21 mouse cellular contexts compared by ENCODE assay signal in genomic region chr16:5836744-5837143, GRCm38 (mm10). TPM values are rescaled to one million over a fixed set of nuclear protein-coding genes. Genes with fewer than 3 reads are reported as not detected.
DNase-seq lines count a peak whose midpoint lies in the region; ATAC-seq and TF ChIP-seq lines count a peak whose summit lies in the region.
"Had no signal": no experiment of that assay in that cellular context is flagged by ENCODE, and none has a peak within 500 bp of the region (broad histone marks: within the 10 kb centered on the region; RNA-seq: fewer than 3 reads in every experiment).

No protein-coding gene starts in this region.

- ATAC-seq in forebrain, embryonic 16.5 days: peak; percentile 43; the same call in 1 of the 2 replicates
- ATAC-seq in forebrain, embryonic 14.5 days: no peak

- no peak for TF ChIP-seq CTCF in brain, embryonic 14.5 days (IDR thresholded peaks at IDR 0.05; ENCODE audit: borderline replicate concordance, extremely low read depth, insufficient read depth, insufficient read length)

- DNase-seq in forebrain, embryonic 14.5 days (ENCODE audit: low spot score): no peak
- DNase-seq in heart, adult 11 months: peak; percentile 28
- no peak for DNase-seq in heart, postnatal 4 days
- peak; percentile 6 for DNase-seq in brain, adult 2 months (ENCODE audit: low read depth, low spot score)
- DNase-seq in brain, embryonic 14.5 days (ENCODE audit: low read depth): peak; percentile 35
- DNase-seq in adrenal gland, postnatal 14 days: no peak
- DNase-seq: adrenal gland, adult 2 months; adrenal gland, postnatal 10 days; cerebellum, adult 11 months; cerebellum, adult 18-20 months; cerebellum, adult 8-10 months; cerebellum, adult 9-11 months; cerebellum, postnatal 14 days; cerebellum, postnatal 36 days; embryo, embryonic 11 days had no signal

- no peak for TF ChIP-seq POLR2A in brain, embryonic 14.5 days (IDR thresholded peaks at IDR 0.05; ENCODE audit: borderline replicate concordance, extremely low read depth, insufficient read depth, insufficient read length, poor library complexity, severe bottlenecking)

- no peaks in the 10 kb centered on the region for H3K9me3 ChIP-seq in forebrain, embryonic 16.5 days (ENCODE audit: control insufficient read depth, low read length)
- no peaks in the 10 kb centered on the region for H3K9me3 ChIP-seq in forebrain, embryonic 14.5 days (replicated peaks; ENCODE audit: control insufficient read depth, low read length)
- H3K9me3 ChIP-seq: embryonic facial prominence, embryonic 13.5 days; embryonic facial prominence, embryonic 15.5 days had no signal

- H3K9ac ChIP-seq in forebrain, embryonic 16.5 days (replicated peaks; ENCODE audit: low read depth, low read length): no peak overlapping the region
- no peak overlapping the region for H3K9ac ChIP-seq in forebrain, embryonic 14.5 days (ENCODE audit: low read length)
- H3K9ac ChIP-seq: embryonic facial prominence, embryonic 13.5 days; embryonic facial prominence, embryonic 15.5 days had no signal

- H3K4me1 ChIP-seq in forebrain, embryonic 16.5 days (replicated peaks; ENCODE audit: control insufficient read depth, insufficient read depth, low read length): no peaks in the 10 kb centered on the region
- H3K4me1 ChIP-seq in forebrain, embryonic 14.5 days (ENCODE audit: control insufficient read depth, insufficient read depth, low read length): no peaks in the 10 kb centered on the region
- H3K4me1 ChIP-seq: embryonic facial prominence, embryonic 13.5 days; embryonic facial prominence, embryonic 15.5 days had no signal

- no peaks in the 10 kb centered on the region for H3K27me3 ChIP-seq in forebrain, embryonic 16.5 days (replicated peaks; ENCODE audit: control insufficient read depth, insufficient read depth, low read length)
- no peaks in the 10 kb centered on the region for H3K27me3 ChIP-seq in forebrain, embryonic 14.5 days (replicated peaks; ENCODE audit: control insufficient read depth, insufficient read depth, low read length)
- H3K27me3 ChIP-seq: embryonic facial prominence, embryonic 13.5 days; embryonic facial prominence, embryonic 15.5 days had no signal

- no peaks in the 10 kb centered on the region for H3K36me3 ChIP-seq in forebrain, embryonic 16.5 days (ENCODE audit: control insufficient read depth, insufficient read depth)
- no peaks in the 10 kb centered on the region for H3K36me3 ChIP-seq in forebrain, embryonic 14.5 days (ENCODE audit: control insufficient read depth, insufficient read depth, low read length)
- H3K36me3 ChIP-seq: embryonic facial prominence, embryonic 13.5 days; embryonic facial prominence, embryonic 15.5 days had no signal

- peak overlapping the region; percentile 46 for H3K27ac ChIP-seq in forebrain, embryonic 16.5 days (ENCODE audit: low read length)
- no peak overlapping the region for H3K27ac ChIP-seq in forebrain, embryonic 14.5 days (ENCODE audit: low read depth, low read length)
- H3K27ac ChIP-seq: embryonic facial prominence, embryonic 13.5 days; embryonic facial prominence, embryonic 15.5 days had no signal

- H3K4me2 ChIP-seq in forebrain, embryonic 16.5 days (ENCODE audit: low read length): no peak overlapping the region
- no peak overlapping the region for H3K4me2 ChIP-seq in forebrain, embryonic 14.5 days (ENCODE audit: low read length)
- H3K4me2 ChIP-seq: embryonic facial prominence, embryonic 13.5 days; embryonic facial prominence, embryonic 15.5 days had no signal

- no peak overlapping the region for H3K4me3 ChIP-seq in forebrain, embryonic 16.5 days (replicated peaks; ENCODE audit: low read length)
- H3K4me3 ChIP-seq in forebrain, embryonic 14.5 days (ENCODE audit: low read depth, low read length): no peak overlapping the region
- H3K4me3 ChIP-seq: embryonic facial prominence, embryonic 13.5 days; embryonic facial prominence, embryonic 15.5 days; erythroblast, embryonic 14.5 days had no signal

- 77% methylated on average over 2 of the region's 2 CpGs for WGBS in forebrain, embryonic 16.5 days
- 76% methylated on average over 2 of the region's 2 CpGs for WGBS in forebrain, embryonic 14.5 days

RNA-seq across cellular contexts. Expression of gene Rbfox1, which starts 48.4 kb away (rescaled TPM):
- 210 and 216 TPM in 2 replicates for polyA plus RNA-seq in forebrain, embryonic 16.5 days (2015; fragmentation: Nextera tagmentation; extraction: Ambion mirVana)
- 75.8 and 118 TPM in 2 replicates for polyA plus RNA-seq in forebrain, embryonic 14.5 days (2014; fragmentation: Nextera tagmentation; extraction: Ambion mirVana)
- total RNA-seq in heart, postnatal 4 days (2021): 10 to 100 TPM; 22.3 to 24.5 TPM
- 60.3 and 98.9 TPM in 2 replicates for polyA plus RNA-seq in brain, embryonic 14.5 days (2012; rRNA removed)
- total RNA-seq in adrenal gland, postnatal 14 days (2021): 2.3 and 4.3 TPM in 2 replicates
- total RNA-seq: common myeloid progenitor, adult 5-6 weeks; MEL had no signal
- polyA plus RNA-seq: erythroblast, embryonic 14.5 days had no signal

Comparison
In these comparisons a context has a peak if more than half of its experiments do, and no peak if none do; other contexts are left out.
1. DNase-seq: peak in heart, adult 11 months (single experiment), brain, adult 2 months (single experiment) and brain, embryonic 14.5 days (single experiment); none in forebrain, embryonic 14.5 days (single experiment), heart, postnatal 4 days (single experiment) and adrenal gland, postnatal 14 days (single experiment).